Mouse (Mus musculus) right cerebral cortex, postnatal 14 days (tissue): ENCODE data around the gene Olfr26.
A peak's percentile ranks its signal among the peaks of the same experiment; 100 is the strongest.
"Not testable (repeated sequence)": the region's sequence is repeated elsewhere in the genome, so short reads cannot be mapped to it uniquely, and the experiment has no call there.

Experiments used
- DNase-seq: peaks from one replicate; pipeline ENCODE4 v3.0.0; 2022

Gene Olfr26

GRCm38 (mm10) chr9:38854760-38855159 is at the start of gene Olfr26:
TSS of gene Olfr26 (plus strand) at chr9:38855060.
- no peak for DNase-seq

DNA sequence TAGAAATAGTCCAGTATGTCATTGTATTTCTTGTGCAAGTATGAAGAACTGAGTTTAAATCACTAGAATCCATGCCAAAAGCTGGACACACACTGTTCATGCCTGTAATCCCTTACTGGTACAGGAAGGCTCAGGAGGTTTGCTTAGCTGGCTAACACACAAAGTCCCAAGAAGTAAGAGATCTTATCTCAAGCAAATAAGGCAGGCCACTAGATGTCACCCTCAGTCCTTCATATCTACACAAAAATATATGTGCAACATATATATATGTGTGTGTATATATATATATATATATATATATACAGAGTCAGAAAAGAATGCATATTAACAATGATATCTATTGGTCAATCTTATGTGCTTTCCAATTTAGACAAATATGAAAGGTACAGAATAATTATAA is 49.2 kb upstream of the Olfr26 start:
- peak; percentile 9 for DNase-seq

DNA sequence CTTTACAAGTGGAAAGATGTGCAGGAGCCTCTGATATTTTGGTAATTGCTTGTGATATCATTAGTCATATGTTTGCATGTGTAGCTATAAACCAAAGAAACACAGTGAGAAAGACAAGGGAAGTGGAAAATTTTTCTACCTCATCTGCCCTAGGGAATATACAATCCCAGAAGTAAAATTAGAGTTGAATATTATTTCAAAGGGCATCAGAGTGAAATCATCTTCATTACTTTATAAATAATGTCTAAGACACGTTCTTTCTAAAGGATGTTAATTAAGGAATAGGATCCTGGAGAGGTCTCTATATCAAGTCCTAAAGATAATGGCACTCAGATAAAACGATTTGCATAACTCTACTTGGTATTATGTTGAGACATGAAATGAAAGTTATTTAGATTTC is 40.5 kb upstream of the Olfr26 start, which contains the start of gene Olfr922:
Olfr922 (plus strand) TSS at position 301 of the 400 bp plus-strand sequence.
- DNase-seq = no peak

- DNase-seq = no peak
These were observed 39.3 kb upstream of the Olfr26 start for GRCm38 (mm10) chr9:38815458-38815986.

DNA sequence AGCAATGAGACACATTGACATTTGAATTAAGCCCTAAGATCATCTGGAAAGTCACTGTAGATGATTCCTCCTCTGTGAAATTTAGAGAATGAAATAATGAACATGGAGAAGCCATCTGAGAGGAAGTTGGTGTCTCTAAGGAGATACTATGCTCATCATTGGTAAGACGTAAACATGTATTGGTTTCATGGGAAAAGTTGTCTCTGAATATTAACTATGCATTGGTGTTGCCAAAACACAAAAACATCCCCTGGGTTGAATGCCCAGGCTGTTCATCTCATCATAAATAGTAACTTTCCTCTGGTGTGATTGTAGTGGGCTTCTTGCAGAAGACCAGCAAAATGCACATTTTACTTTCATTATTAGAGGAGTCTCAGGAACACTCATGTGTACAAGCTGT is 28.6 kb upstream of the Olfr26 start, which contains the start of gene Olfr923:
Olfr923 (plus strand) TSS at position 301 of the 400 bp plus-strand sequence.
- no peak for DNase-seq

GRCm38 (mm10) chr9:38833027-38833426 is 21.8 kb upstream of the Olfr26 start:
- no peak for DNase-seq

DNA sequence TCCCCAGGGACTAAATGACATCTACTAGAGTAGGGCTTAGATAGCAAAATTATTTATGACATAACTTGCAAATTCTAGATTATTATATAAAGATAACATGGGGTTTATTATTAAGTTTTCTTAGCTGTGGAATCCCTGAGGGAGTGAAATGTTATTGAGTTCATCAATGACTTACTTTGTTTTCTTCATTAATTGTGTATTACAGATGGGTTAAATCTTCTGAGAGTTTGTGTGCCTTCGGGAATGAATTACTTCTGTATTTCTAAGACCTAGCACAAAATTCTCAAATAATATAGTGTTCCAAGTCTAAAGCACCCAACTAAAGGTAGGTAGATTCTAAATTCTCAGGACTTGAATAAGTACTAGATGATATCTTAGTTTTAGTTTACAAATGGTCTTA is 10.7 kb upstream of the Olfr26 start, which contains the start of gene Olfr924:
Olfr924 (plus strand) TSS at position 301 of the 400 bp plus-strand sequence.
- no peak for DNase-seq

DNA sequence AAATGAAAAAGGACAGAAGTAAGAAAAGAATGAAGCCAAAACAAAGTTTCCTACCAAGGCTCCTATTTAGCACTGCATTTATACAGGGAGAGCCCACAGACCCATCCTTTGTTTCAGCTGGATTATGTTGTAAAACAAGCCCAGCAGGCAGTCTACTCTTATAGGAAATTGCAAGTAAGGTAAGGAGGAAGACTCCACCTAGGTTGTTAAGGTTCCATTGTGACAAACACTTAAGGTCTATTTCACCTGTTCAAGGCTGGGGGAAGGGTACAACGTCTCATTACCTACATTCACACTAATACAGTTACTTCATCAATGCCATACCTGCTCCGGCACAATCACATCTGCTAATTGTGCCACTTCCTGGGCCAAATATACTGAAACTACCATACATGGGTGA is 20.0 kb downstream of the Olfr26 start:
- not testable (repeated sequence) for DNase-seq

- no peak for DNase-seq
These were observed 22.0 kb downstream of the Olfr26 start, which contains the start of gene Olfr926 for GRCm38 (mm10) chr9:38876826-38877225. TSS of gene Olfr926 (plus strand) at chr9:38877126.
